Mouse (Mus musculus) embryonic fibroblast, embryonic 13.5 days (primary cell): ENCODE measurements around the gene Rbm6.

Source experiments
- CTCF ChIP-seq: IDR thresholded peaks from 2 replicates; pipeline ENCODE4 v1.5.1; 2011; ENCODE audit warnings: mild to moderate bottlenecking, control low read depth, low read length, moderate library complexity, borderline replicate concordance; ENCODE audit not compliant: insufficient read depth
- POLR2A ChIP-seq: IDR thresholded peaks from 2 replicates; pipeline ENCODE4 v1.6.1; 2011; ENCODE audit warnings: low read depth, mild to moderate bottlenecking, control low read depth, low read length, moderate library complexity

- TF ChIP-seq CTCF: no peak
- no peak for TF ChIP-seq POLR2A
Observed at GRCm38 (mm10) chr9:107759593-107759992, 113.4 kb downstream of the Rbm6 start.
